Mouse (Mus musculus): ENCODE measurements around the gene Emid1. TPM values are rescaled to one million over a fixed set of nuclear protein-coding genes. Genes with fewer than 3 reads are reported as not detected.

Emid1 gene
- polyA plus RNA-seq, 1 experiment from 2014 or later, result 4.8 TPM

DNA sequence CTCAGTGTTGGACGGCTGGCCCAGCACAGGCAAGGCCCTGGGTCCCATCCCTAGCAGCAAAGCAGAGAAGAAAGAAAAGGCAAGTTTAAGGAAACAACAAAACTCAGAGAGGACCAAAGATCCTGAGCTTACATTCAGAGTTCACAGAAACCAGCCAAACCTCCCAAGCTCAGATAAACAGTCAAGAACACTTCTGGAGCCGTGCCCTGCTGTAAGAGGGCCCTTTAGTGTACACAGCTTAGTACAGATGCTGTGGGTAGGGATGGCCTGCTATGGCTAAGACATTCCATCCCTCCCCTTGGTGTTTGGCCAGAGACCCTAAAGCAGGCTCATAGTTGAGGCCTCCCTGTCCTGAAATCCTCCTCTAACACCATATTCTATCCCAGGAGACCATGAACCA, 13.4 kb downstream of the Emid1 start:
- TF ChIP-seq EP300 (IDR thresholded peaks at IDR 0.05; ENCODE audit: low read depth) (no peak), CTCF (IDR thresholded peaks at IDR 0.05; ENCODE audit: low read depth) (no peak)
- no peaks in the 10 kb centered on the region for H3K27me3 ChIP-seq (ENCODE audit: insufficient read depth, low read length)
- WGBS (ENCODE audit: insufficient replicate concordance), result 64% methylated on average over 2 of the region's 2 CpGs
- H3K4me2 ChIP-seq (ENCODE audit: low read depth, low read length), result no peak overlapping the region
- ATAC-seq (no peak), DNase-seq (no peak)
- H3K36me3 ChIP-seq (replicated peaks; ENCODE audit: insufficient read depth, low read length), result no peaks in the 10 kb centered on the region
- no peak overlapping the region for H3K27ac ChIP-seq (ENCODE audit: low read depth)
- no peaks in the 10 kb centered on the region for H3K9me3 ChIP-seq (ENCODE audit: low read length)
- H3K9ac ChIP-seq (replicated peaks), result no peak overlapping the region
- H3K4me1 ChIP-seq (ENCODE audit: insufficient read depth), result peaks cover 25% of the 10 kb centered on the region
- no peak overlapping the region for H3K4me3 ChIP-seq (ENCODE audit: low read depth, low read length)

- DNase-seq (no peak), ATAC-seq (no peak)
- H3K36me3 ChIP-seq (replicated peaks; ENCODE audit: insufficient read depth, low read length), result no peaks in the 10 kb centered on the region
- no peak overlapping the region for H3K4me2 ChIP-seq (ENCODE audit: low read depth, low read length)
- H3K4me1 ChIP-seq (ENCODE audit: insufficient read depth), result peaks cover 23% of the 10 kb centered on the region
- WGBS (ENCODE audit: insufficient replicate concordance), result 82% methylated on average over 11 of the region's 11 CpGs
- H3K9me3 ChIP-seq (ENCODE audit: low read length), result no peaks in the 10 kb centered on the region
- H3K27me3 ChIP-seq (ENCODE audit: insufficient read depth, low read length), result no peaks in the 10 kb centered on the region
- no peak overlapping the region for H3K4me3 ChIP-seq (ENCODE audit: low read depth, low read length)
- H3K9ac ChIP-seq (replicated peaks), result no peak overlapping the region
- TF ChIP-seq EP300 (IDR thresholded peaks at IDR 0.05; ENCODE audit: low read depth), result no peak
- TF ChIP-seq CTCF (IDR thresholded peaks at IDR 0.05; ENCODE audit: low read depth), result no peak
- H3K27ac ChIP-seq (ENCODE audit: low read depth), result no peak overlapping the region
These were observed 16.1 kb downstream of the Emid1 start for GRCm38 (mm10) chr11:5135914-5136313.

GRCm38 (mm10) chr11:5132751-5133150, 19.3 kb downstream of the Emid1 start:
- Histone ChIP-seq H3K27me3 (ENCODE audit: insufficient read depth, low read length) (no peaks in the 10 kb centered on the region), H3K36me3 (replicated peaks; ENCODE audit: insufficient read depth, low read length) (no peaks in the 10 kb centered on the region), H3K9ac (replicated peaks) (no peak overlapping the region), H3K4me3 (ENCODE audit: low read depth, low read length) (no peak overlapping the region), H3K9me3 (ENCODE audit: low read length) (no peaks in the 10 kb centered on the region), H3K4me2 (ENCODE audit: low read depth, low read length) (no peak overlapping the region), H3K4me1 (ENCODE audit: insufficient read depth) (no peaks in the 10 kb centered on the region), H3K27ac (ENCODE audit: low read depth) (no peak overlapping the region)
- ATAC-seq (no peak), DNase-seq (no peak)
- WGBS (ENCODE audit: insufficient replicate concordance), result 49% methylated on average over 4 of the region's 4 CpGs
- TF ChIP-seq CTCF (IDR thresholded peaks at IDR 0.05; ENCODE audit: low read depth) (no peak), EP300 (IDR thresholded peaks at IDR 0.05; ENCODE audit: low read depth) (no peak)

GRCm38 (mm10) chr11:5130111-5130665, 21.9 kb downstream of the Emid1 start:
- WGBS (ENCODE audit: insufficient replicate concordance), result 73% methylated on average over 4 of the region's 4 CpGs

GRCm38 (mm10) chr11:5129035-5129480, 23.0 kb downstream of the Emid1 start:
- no peak for ATAC-seq
- Histone ChIP-seq H3K27ac (ENCODE audit: low read depth) (no peak overlapping the region), H3K4me2 (ENCODE audit: low read depth, low read length) (no peak overlapping the region), H3K36me3 (replicated peaks; ENCODE audit: insufficient read depth, low read length) (no peaks in the 10 kb centered on the region), H3K27me3 (ENCODE audit: insufficient read depth, low read length) (no peaks in the 10 kb centered on the region), H3K4me1 (ENCODE audit: insufficient read depth) (no peaks in the 10 kb centered on the region), H3K9me3 (ENCODE audit: low read length) (no peaks in the 10 kb centered on the region), H3K9ac (replicated peaks) (no peak overlapping the region), H3K4me3 (ENCODE audit: low read depth, low read length) (no peak overlapping the region)
- no peak for DNase-seq
- 80% methylated on average over 5 of the region's 5 CpGs for WGBS (ENCODE audit: insufficient replicate concordance)
- no peak for TF ChIP-seq CTCF (IDR thresholded peaks at IDR 0.05; ENCODE audit: low read depth)
- TF ChIP-seq EP300 (IDR thresholded peaks at IDR 0.05; ENCODE audit: low read depth), result no peak

More at GRCm38 (mm10) chr11:5130111-5130665, 21.9 kb downstream of the Emid1 start:
- ATAC-seq (no peak), DNase-seq (no peak)
- no peaks in the 10 kb centered on the region for H3K4me1 ChIP-seq (ENCODE audit: insufficient read depth)
- H3K9me3 ChIP-seq (ENCODE audit: low read length), result no peaks in the 10 kb centered on the region
- H3K4me2 ChIP-seq (ENCODE audit: low read depth, low read length), result no peak overlapping the region
- no peak for TF ChIP-seq EP300 (IDR thresholded peaks at IDR 0.05; ENCODE audit: low read depth)
- TF ChIP-seq CTCF (IDR thresholded peaks at IDR 0.05; ENCODE audit: low read depth), result no peak
- no peaks in the 10 kb centered on the region for H3K36me3 ChIP-seq (replicated peaks; ENCODE audit: insufficient read depth, low read length)
- H3K4me3 ChIP-seq (ENCODE audit: low read depth, low read length), result no peak overlapping the region
- H3K27ac ChIP-seq (ENCODE audit: low read depth), result no peak overlapping the region
- no peaks in the 10 kb centered on the region for H3K27me3 ChIP-seq (ENCODE audit: insufficient read depth, low read length)
- no peak overlapping the region for H3K9ac ChIP-seq (replicated peaks)

DNA sequence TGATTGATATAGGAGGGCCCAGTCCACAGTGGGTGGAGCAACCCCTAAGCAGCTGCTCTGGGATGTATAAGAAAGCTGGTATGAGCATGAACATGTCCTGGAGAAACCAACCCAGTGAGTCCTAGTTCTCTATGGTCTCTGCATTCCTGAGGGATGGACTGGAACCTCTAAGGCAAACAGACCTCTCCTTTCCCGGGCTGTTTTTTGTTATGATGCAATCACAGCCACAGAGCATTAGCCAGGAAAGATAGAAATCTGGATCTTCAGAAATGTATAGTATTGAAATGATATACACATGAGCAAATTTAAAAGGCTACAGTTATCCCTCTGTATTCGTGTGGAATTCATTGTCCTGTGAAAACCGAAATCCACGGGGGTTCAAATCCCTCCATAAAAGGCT, 26.3 kb downstream of the Emid1 start:
- no peaks in the 10 kb centered on the region for H3K4me1 ChIP-seq (ENCODE audit: insufficient read depth)
- WGBS (ENCODE audit: insufficient replicate concordance), result 76% methylated on average over 4 of the region's 4 CpGs
- H3K4me2 ChIP-seq (ENCODE audit: low read depth, low read length), result no peak overlapping the region
- H3K27ac ChIP-seq (ENCODE audit: low read depth), result no peak overlapping the region
- ATAC-seq, result no peak
- H3K27me3 ChIP-seq (ENCODE audit: insufficient read depth, low read length), result no peaks in the 10 kb centered on the region
- DNase-seq, result no peak
- no peak for TF ChIP-seq CTCF (IDR thresholded peaks at IDR 0.05; ENCODE audit: low read depth)
- TF ChIP-seq EP300 (IDR thresholded peaks at IDR 0.05; ENCODE audit: low read depth), result no peak
- H3K9me3 ChIP-seq (ENCODE audit: low read length), result no peaks in the 10 kb centered on the region
- H3K9ac ChIP-seq (replicated peaks), result no peak overlapping the region
- H3K36me3 ChIP-seq (replicated peaks; ENCODE audit: insufficient read depth, low read length), result no peaks in the 10 kb centered on the region
- no peak overlapping the region for H3K4me3 ChIP-seq (ENCODE audit: low read depth, low read length)
